Mouse (Mus musculus): ENCODE measurements at regions not wholly inside any gene's neighbourhood (a gene's known extent, or its start where the extent isn't known, plus 50 kb on each side); places are given as distances from the start of the nearest gene placed in this dataset.

GRCm38 (mm10) chr11:25157861-25158245 is 1052.7 kb downstream of the 5730522E02Rik start:
- no peak for DNase-seq

DNA sequence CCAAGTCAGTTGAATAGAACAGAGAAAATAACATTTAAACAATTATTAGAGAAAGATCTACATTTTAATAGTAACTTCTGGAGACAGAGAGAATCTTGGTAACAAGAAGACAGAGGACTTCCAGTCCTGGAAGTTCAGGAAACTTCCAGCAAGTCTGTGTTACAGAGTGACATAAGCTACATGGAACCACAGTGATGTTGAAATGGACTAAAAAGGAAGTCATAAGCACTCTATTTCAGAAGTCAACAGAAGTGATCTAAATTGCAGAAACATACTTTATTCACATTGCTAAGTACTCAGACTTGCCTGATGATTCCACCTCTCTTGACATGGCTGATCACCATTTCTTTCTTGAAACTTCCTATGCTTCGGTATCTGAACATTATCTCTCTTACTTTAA is 1051.7 kb downstream of the 5730522E02Rik start:
- DNase-seq = no peak

DNA sequence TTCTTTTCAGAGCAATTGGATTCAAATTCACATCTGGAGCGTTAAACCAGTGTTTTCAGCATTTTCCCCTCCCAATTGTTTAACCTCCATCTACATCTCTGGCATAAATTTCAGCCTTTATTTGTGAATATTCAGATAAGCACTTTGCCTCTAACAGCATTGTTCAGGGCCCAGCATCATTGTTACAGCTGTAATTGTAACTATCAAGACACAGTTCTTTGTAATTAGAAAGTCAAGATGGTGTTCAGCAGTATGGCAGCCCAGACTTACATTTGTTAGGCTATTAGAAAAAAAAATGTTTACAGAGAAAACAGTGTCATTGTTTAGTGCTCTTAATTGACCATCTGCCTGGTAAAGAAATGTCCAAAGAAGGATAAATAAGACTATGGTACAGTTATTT is 1042.6 kb downstream of the 5730522E02Rik start:
- DNase-seq = no peak

GRCm38 (mm10) chr11:25171048-25171447 is 1039.5 kb downstream of the 5730522E02Rik start:
- DNase-seq = no peak

All from embryo, embryonic 11 days (tissue).